Mouse (Mus musculus): Measurements from ENCODE around the gene Fbxw21. TPM values are rescaled to one million over a fixed set of nuclear protein-coding genes. Genes with fewer than 3 reads are reported as not detected.

Gene Fbxw21
- polyA plus RNA-seq, 1 experiment: not detected

GRCm38 (mm10) chr9:109104083-109104482 is 57.8 kb downstream of the Fbxw21 start:
- 91% methylated on average over 9 of the region's 9 CpGs for WGBS
- no peak for TF ChIP-seq POLR2A (IDR thresholded peaks at IDR 0.05; ENCODE audit: insufficient read depth, low read depth, low read length)
- Histone ChIP-seq H3K27ac (ENCODE audit: insufficient read depth, low read depth, low read length) (no peak overlapping the region), H3K4me3 (ENCODE audit: insufficient read depth, low read depth, low read length) (no peak overlapping the region), H3K4me1 (ENCODE audit: control insufficient read depth, insufficient read depth, low read length) (peaks cover 11% of the 10 kb centered on the region)

DNA sequence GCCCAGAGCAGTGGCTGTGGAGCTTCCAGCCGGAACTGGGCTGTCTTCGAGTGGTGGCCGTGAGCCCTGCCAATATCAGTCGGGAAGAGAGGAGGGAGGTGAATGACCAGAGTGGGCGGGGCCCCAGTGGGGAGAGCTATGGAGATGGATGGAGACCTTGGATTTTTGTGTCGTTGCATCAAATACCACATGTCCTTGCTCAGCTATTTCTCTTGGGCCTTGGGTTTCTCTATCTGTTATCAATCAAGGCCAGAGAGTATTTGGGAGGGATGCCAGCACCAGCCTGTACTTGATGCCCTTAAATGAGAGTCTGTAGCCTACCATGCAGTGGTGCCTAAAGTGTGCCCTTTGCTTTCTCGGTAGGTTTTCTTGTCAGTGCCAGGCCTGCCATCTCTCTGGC is 58.6 kb downstream of the Fbxw21 start:
- Histone ChIP-seq H3K4me1 (ENCODE audit: control insufficient read depth, insufficient read depth, low read length) (peaks cover 15% of the 10 kb centered on the region), H3K27ac (ENCODE audit: insufficient read depth, low read depth, low read length) (no peak overlapping the region), H3K4me3 (ENCODE audit: insufficient read depth, low read depth, low read length) (no peak overlapping the region)
- WGBS: 66% methylated on average over 7 of the region's 7 CpGs
- TF ChIP-seq POLR2A (IDR thresholded peaks at IDR 0.05; ENCODE audit: insufficient read depth, low read depth, low read length) (no peak), CTCF (IDR thresholded peaks at IDR 0.05; ENCODE audit: insufficient read depth, low read depth, low read length) (no peak)

DNA sequence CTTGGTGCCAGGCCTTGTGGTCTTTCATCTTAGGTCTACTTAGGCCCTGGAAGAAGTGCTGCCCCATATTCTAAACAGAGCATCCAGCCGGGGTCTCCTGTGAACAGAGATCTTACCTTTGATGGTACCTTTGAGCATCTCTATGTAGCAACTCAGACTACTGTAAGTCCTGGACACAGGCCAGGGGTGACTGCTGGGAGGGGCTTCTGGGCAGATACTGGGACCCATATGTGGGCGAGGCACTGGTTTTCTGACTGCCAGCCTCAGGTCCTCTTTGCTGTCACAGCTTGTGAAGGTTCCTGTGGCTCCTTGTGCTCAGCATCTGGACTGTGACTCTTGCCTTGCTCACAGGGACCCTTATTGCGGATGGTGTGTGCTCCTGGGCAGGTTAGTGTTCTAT is 59.3 kb downstream of the Fbxw21 start:
- Histone ChIP-seq H3K4me1 (ENCODE audit: control insufficient read depth, insufficient read depth, low read length) (peaks cover 20% of the 10 kb centered on the region), H3K27ac (ENCODE audit: insufficient read depth, low read depth, low read length) (no peak overlapping the region), H3K4me3 (ENCODE audit: insufficient read depth, low read depth, low read length) (no peak overlapping the region)
- TF ChIP-seq CTCF (IDR thresholded peaks at IDR 0.05; ENCODE audit: insufficient read depth, low read depth, low read length) (no peak), POLR2A (IDR thresholded peaks at IDR 0.05; ENCODE audit: insufficient read depth, low read depth, low read length) (no peak)
- WGBS: 90% methylated on average over 3 of the region's 3 CpGs

- H3K4me1 ChIP-seq (ENCODE audit: control insufficient read depth, insufficient read depth, low read length): peaks cover 22% of the 10 kb centered on the region
Observed at GRCm38 (mm10) chr9:109101933-109102445, 59.9 kb downstream of the Fbxw21 start.

GRCm38 (mm10) chr9:109100307-109100928 is 61.4 kb downstream of the Fbxw21 start:
- Histone ChIP-seq H3K4me3 (ENCODE audit: insufficient read depth, low read depth, low read length) (no peak overlapping the region), H3K27ac (ENCODE audit: insufficient read depth, low read depth, low read length) (no peak overlapping the region), H3K4me1 (ENCODE audit: control insufficient read depth, insufficient read depth, low read length) (peaks cover 32% of the 10 kb centered on the region)
- TF ChIP-seq CTCF (IDR thresholded peaks at IDR 0.05; ENCODE audit: insufficient read depth, low read depth, low read length): no peak
- no peak for TF ChIP-seq POLR2A (IDR thresholded peaks at IDR 0.05; ENCODE audit: insufficient read depth, low read depth, low read length)
- 83% methylated on average over 20 of the region's 20 CpGs for WGBS

More at GRCm38 (mm10) chr9:109101933-109102445, 59.9 kb downstream of the Fbxw21 start:
- H3K27ac ChIP-seq (ENCODE audit: insufficient read depth, low read depth, low read length): no peak overlapping the region
- no peak overlapping the region for H3K4me3 ChIP-seq (ENCODE audit: insufficient read depth, low read depth, low read length)
- no peak for TF ChIP-seq POLR2A (IDR thresholded peaks at IDR 0.05; ENCODE audit: insufficient read depth, low read depth, low read length)
- 88% methylated on average over 5 of the region's 5 CpGs for WGBS

DNA sequence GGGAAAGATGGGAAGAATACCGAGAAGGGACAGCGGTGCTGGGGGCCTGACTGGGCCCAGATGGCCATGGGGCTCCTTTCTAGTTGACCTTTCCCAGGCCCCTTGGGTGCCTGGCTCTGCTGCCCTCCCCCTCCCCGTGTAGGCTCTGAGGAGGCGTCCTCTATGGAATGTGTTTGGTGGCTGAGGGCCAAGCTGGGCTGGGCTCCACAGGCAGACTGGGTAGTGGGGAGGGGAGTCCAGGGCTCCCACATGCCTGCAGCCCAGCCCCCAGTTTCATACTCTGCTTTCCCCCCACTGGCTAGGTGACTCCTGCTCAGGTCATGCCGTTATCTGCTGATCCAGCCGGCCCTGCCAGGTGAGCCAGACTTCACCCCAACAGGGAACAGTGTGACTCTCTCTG is 62.9 kb downstream of the Fbxw21 start:
- TF ChIP-seq POLR2A (IDR thresholded peaks at IDR 0.05; ENCODE audit: insufficient read depth, low read depth, low read length) (no peak), CTCF (IDR thresholded peaks at IDR 0.05; ENCODE audit: insufficient read depth, low read depth, low read length) (no peak)
- Histone ChIP-seq H3K4me3 (ENCODE audit: insufficient read depth, low read depth, low read length) (no peak overlapping the region), H3K4me1 (ENCODE audit: control insufficient read depth, insufficient read depth, low read length) (peaks cover 35% of the 10 kb centered on the region), H3K27ac (ENCODE audit: insufficient read depth, low read depth, low read length) (no peak overlapping the region)
- WGBS: 37% methylated on average over 6 of the region's 6 CpGs

GRCm38 (mm10) chr9:109098366-109098765 is 63.5 kb downstream of the Fbxw21 start:
- TF ChIP-seq CTCF (IDR thresholded peaks at IDR 0.05; ENCODE audit: insufficient read depth, low read depth, low read length): no peak
- TF ChIP-seq POLR2A (IDR thresholded peaks at IDR 0.05; ENCODE audit: insufficient read depth, low read depth, low read length): no peak
- 0 out of 2 replicates have a peak overlapping the region, but pooled peaks have one; percentile 17 for H3K4me3 ChIP-seq (ENCODE audit: insufficient read depth, low read depth, low read length)
- peaks cover 35% of the 10 kb centered on the region for H3K4me1 ChIP-seq (ENCODE audit: control insufficient read depth, insufficient read depth, low read length)
- H3K27ac ChIP-seq (ENCODE audit: insufficient read depth, low read depth, low read length): peak overlapping the region; percentile 80
- WGBS: 70% methylated on average over 8 of the region's 8 CpGs

- WGBS: 23% methylated on average over 5 of the region's 5 CpGs
- TF ChIP-seq POLR2A (IDR thresholded peaks at IDR 0.05; ENCODE audit: insufficient read depth, low read depth, low read length) (no peak), CTCF (IDR thresholded peaks at IDR 0.05; ENCODE audit: insufficient read depth, low read depth, low read length) (no peak)
- Histone ChIP-seq H3K27ac (ENCODE audit: insufficient read depth, low read depth, low read length) (peak overlapping the region; percentile 80), H3K4me1 (ENCODE audit: control insufficient read depth, insufficient read depth, low read length) (peaks cover 35% of the 10 kb centered on the region), H3K4me3 (ENCODE audit: insufficient read depth, low read depth, low read length) (no peak overlapping the region)
Observed at GRCm38 (mm10) chr9:109097831-109098230, 64.0 kb downstream of the Fbxw21 start.

GRCm38 (mm10) chr9:109097291-109097690 is 64.5 kb downstream of the Fbxw21 start:
- WGBS: 46% methylated on average over 6 of the region's 6 CpGs
- TF ChIP-seq POLR2A (IDR thresholded peaks at IDR 0.05; ENCODE audit: insufficient read depth, low read depth, low read length) (no peak), CTCF (IDR thresholded peaks at IDR 0.05; ENCODE audit: insufficient read depth, low read depth, low read length) (no peak)
- peaks cover 35% of the 10 kb centered on the region for H3K4me1 ChIP-seq (ENCODE audit: control insufficient read depth, insufficient read depth, low read length)

More at GRCm38 (mm10) chr9:109097291-109097690, 64.5 kb downstream of the Fbxw21 start:
- Histone ChIP-seq H3K27ac (ENCODE audit: insufficient read depth, low read depth, low read length) (peak overlapping the region; percentile 93), H3K4me3 (ENCODE audit: insufficient read depth, low read depth, low read length) (0 out of 2 replicates have a peak overlapping the region, but pooled peaks have one; percentile 90)

Measured in olfactory bulb, adult 2 months (tissue).